Mouse (Mus musculus): Measurements from ENCODE around the gene Sec62.

DNA sequence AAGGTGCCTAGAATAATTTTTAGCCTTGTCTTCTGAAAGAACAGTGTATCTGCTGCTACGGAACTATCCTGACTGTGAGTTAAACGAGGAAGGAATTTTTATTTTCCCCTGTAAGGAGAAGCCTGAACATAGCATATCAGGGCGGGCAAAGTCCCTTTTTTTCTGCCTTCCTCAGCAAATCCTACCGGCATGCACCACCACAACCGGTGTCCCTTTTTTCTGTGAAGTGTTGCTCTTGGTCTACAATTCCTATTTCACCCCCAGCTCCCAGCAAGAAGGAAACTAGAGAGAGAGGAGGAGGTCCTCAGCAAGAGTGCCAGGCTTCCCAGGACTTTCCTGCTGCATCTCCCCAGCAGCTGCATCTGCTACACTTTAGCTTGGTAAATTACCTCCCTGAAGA, 60.9 kb downstream of the Sec62 start:
- TF ChIP-seq TBP (IDR thresholded peaks at IDR 0.05; ENCODE audit: low read depth, low read length) (no peak), MAFK (IDR thresholded peaks at IDR 0.05; ENCODE audit: borderline replicate concordance, low read depth, low read length) (no peak), CTCF (IDR thresholded peaks at IDR 0.05 in 2 of 3, conservative IDR thresholded peaks at IDR 0.05 in 1 of 3; ENCODE audit: control insufficient read depth in 1 of 3, insufficient read depth in 1 of 3, low read depth in 2 of 3, low read length in 3 of 3, poor library complexity in 1 of 3, severe bottlenecking in 1 of 3) (no peak), CHD1 (IDR thresholded peaks at IDR 0.05; ENCODE audit: low read depth, low read length) (no peak), MEF2A (IDR thresholded peaks at IDR 0.05; ENCODE audit: extremely low read depth, insufficient replicate concordance, low read depth, low read length, poor library complexity, severe bottlenecking) (no peak)

Data from MEL (cell line).